Mouse (Mus musculus): Measurements from ENCODE around the gene Slc48a1. TPM values are rescaled to one million over a fixed set of nuclear protein-coding genes. Genes with fewer than 3 reads are reported as not detected.

The Slc48a1 gene
- polyA plus RNA-seq, 1 experiment: 117 TPM

DNA sequence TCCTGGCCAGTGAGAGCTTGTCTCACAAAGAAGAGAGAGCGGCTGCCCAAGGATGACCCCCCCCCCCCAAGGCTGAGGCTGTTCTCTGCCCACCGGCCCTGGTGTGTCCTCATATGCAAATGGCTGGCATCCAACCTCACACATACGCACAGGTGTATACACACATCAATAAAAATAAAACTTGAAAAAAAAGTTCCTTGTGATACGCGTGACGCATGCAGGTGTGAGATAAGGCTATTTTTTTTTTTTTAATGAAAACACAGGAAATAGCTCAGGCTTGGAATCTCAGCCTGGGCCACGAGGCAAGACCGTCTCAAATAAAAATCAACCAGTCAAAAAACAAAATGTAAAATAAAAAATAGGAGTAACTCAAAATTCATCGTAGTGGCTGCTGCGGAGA, 32.0 kb upstream of the Slc48a1 start:
- TF ChIP-seq CTCF (IDR thresholded peaks at IDR 0.05; ENCODE audit: extremely low read depth, insufficient read depth, insufficient read length, insufficient replicate concordance) (no peak), POLR2A (IDR thresholded peaks at IDR 0.05; ENCODE audit: low read depth, low read length) (no peak)
- WGBS: 74% methylated on average over 10 of the region's 10 CpGs

DNA sequence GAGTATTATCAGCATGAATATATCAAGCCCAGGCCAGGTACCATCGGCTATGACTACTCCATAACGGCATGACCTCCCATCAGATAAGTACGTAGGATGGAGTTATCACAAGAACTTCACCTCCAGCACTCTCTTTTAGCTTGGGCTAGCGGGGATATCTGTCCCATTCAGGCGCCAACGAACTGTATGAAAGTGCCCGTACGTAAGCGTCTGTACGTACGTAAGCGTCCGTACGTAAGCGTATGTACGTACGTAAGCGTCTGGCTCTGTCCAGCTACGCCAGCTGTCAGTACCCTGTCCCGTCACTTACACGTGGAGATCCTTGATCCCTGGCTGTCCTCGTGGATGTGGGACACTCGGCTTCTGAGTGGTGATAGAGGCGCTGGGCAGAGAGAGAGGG, 31.6 kb upstream of the Slc48a1 start:
- Histone ChIP-seq H3K4me3 (ENCODE audit: extremely low read depth, insufficient read depth, insufficient read length) (no peak overlapping the region), H3K27me3 (ENCODE audit: control insufficient read depth, insufficient read depth, low read length) (no peaks in the 10 kb centered on the region), H3K4me1 (ENCODE audit: control insufficient read depth, insufficient read depth, insufficient read length) (peaks cover 36% of the 10 kb centered on the region; the same call in 1 of the 2 replicates), H3K27ac (ENCODE audit: insufficient read depth, low read length) (no peak overlapping the region), H3K36me3 (ENCODE audit: control insufficient read depth, insufficient read depth, low read length) (no peaks in the 10 kb centered on the region)
- 92% methylated on average over 24 of the region's 24 CpGs for WGBS
- no peak for DNase-seq (ENCODE audit: low read depth in 1 of 2, low spot score in 2 of 2)
- no peak for TF ChIP-seq CTCF (IDR thresholded peaks at IDR 0.05; ENCODE audit: extremely low read depth, insufficient read depth, insufficient read length, insufficient replicate concordance)
- TF ChIP-seq POLR2A (IDR thresholded peaks at IDR 0.05; ENCODE audit: low read depth, low read length): no peak

More for the DNA sequence above, 32.0 kb upstream of the Slc48a1 start:
- Histone ChIP-seq H3K36me3 (ENCODE audit: control insufficient read depth, insufficient read depth, low read length) (no peaks in the 10 kb centered on the region), H3K4me1 (ENCODE audit: control insufficient read depth, insufficient read depth, insufficient read length) (peaks cover 40% of the 10 kb centered on the region; the same call in 1 of the 2 replicates), H3K4me3 (ENCODE audit: extremely low read depth, insufficient read depth, insufficient read length) (no peak overlapping the region), H3K27me3 (ENCODE audit: control insufficient read depth, insufficient read depth, low read length) (no peaks in the 10 kb centered on the region), H3K27ac (ENCODE audit: insufficient read depth, low read length) (no peak overlapping the region)
- no peak for DNase-seq (ENCODE audit: low read depth in 1 of 2, low spot score in 2 of 2)

DNA sequence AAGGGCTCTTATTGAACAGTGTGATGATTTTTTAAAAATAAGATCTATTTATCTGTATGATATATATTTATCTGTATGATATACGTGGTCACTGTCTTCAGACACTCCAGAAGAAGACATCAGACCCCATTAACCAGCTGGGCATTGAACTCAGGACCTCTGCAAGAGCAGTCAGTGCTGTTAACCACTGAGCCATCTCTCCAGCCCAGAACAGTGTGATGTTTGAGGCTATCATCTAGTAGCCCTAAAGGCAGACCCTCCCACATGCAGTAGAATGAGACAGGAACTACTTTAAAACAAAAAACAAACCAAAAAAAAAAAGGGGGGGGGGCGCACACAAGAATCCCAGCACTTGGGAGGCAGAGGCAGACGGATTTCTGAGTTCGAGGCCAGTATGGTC, 30.8 kb upstream of the Slc48a1 start:
- DNase-seq (ENCODE audit: low read depth in 1 of 2, low spot score in 2 of 2): no peak
- H3K27me3 ChIP-seq (ENCODE audit: control insufficient read depth, insufficient read depth, low read length): no peaks in the 10 kb centered on the region
- 88% methylated on average over 4 of the region's 4 CpGs for WGBS
- no peak overlapping the region for H3K4me3 ChIP-seq (ENCODE audit: extremely low read depth, insufficient read depth, insufficient read length)
- no peaks in the 10 kb centered on the region for H3K36me3 ChIP-seq (ENCODE audit: control insufficient read depth, insufficient read depth, low read length)
- no peak overlapping the region for H3K27ac ChIP-seq (ENCODE audit: insufficient read depth, low read length)
- TF ChIP-seq POLR2A (IDR thresholded peaks at IDR 0.05; ENCODE audit: low read depth, low read length) (no peak), CTCF (IDR thresholded peaks at IDR 0.05; ENCODE audit: extremely low read depth, insufficient read depth, insufficient read length, insufficient replicate concordance) (no peak)
- peaks cover 30% of the 10 kb centered on the region; the same call in 1 of the 2 replicates for H3K4me1 ChIP-seq (ENCODE audit: control insufficient read depth, insufficient read depth, insufficient read length)

DNA sequence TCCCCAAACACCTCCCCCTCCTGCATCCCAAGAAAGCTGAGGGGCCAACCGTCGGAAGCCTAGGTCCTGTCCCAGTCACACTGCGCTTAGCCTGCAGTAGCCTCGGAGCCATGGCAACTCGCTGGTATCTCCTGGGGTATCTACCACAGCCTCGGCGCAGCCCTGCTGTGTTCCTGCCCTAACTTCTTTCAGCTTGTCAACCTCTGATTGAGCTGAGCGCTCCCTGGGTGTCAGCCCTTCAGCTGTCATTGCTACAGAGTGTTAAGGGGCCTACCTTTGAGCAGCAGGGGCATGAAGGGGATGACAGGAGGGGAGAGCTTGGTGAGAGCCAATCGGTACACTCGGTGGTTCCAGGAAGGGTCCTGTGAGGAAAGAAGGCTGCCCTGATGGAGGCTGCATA, 30.0 kb upstream of the Slc48a1 start:
- 66% methylated on average over 10 of the region's 10 CpGs for WGBS
- peaks cover 29% of the 10 kb centered on the region; the same call in 1 of the 2 replicates for H3K4me1 ChIP-seq (ENCODE audit: control insufficient read depth, insufficient read depth, insufficient read length)
- H3K27me3 ChIP-seq (ENCODE audit: control insufficient read depth, insufficient read depth, low read length): no peaks in the 10 kb centered on the region
- H3K27ac ChIP-seq (ENCODE audit: insufficient read depth, low read length): no peak overlapping the region
- no peak overlapping the region for H3K4me3 ChIP-seq (ENCODE audit: extremely low read depth, insufficient read depth, insufficient read length)
- TF ChIP-seq POLR2A (IDR thresholded peaks at IDR 0.05; ENCODE audit: low read depth, low read length): no peak
- TF ChIP-seq CTCF (IDR thresholded peaks at IDR 0.05; ENCODE audit: extremely low read depth, insufficient read depth, insufficient read length, insufficient replicate concordance): no peak
- no peak for DNase-seq (ENCODE audit: low read depth in 1 of 2, low spot score in 2 of 2)
- no peaks in the 10 kb centered on the region for H3K36me3 ChIP-seq (ENCODE audit: control insufficient read depth, insufficient read depth, low read length)

DNA sequence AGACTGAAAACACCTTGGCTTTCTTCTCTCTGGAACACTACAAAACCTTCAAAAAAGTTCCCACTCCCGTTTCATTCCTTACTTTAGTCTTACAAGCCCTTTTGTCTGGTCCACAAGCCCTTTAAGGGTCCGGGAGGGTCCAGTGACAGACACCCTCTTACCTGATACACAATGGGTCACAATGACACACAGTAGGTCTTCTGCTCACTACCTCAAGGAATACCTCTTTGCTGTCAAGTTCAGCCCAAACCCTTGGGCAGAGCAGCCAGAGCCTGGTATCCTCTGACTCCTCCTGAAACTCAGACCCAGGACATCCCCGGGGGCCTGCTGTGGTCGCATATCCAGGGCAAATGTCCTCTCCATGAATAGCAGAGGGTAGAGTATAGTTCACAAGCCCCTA, 29.4 kb upstream of the Slc48a1 start:
- H3K4me1 ChIP-seq (ENCODE audit: control insufficient read depth, insufficient read depth, insufficient read length): peaks cover 27% of the 10 kb centered on the region; the same call in 1 of the 2 replicates
- H3K4me3 ChIP-seq (ENCODE audit: extremely low read depth, insufficient read depth, insufficient read length): no peak overlapping the region
- WGBS: 82% methylated on average over 4 of the region's 4 CpGs
- no peak for DNase-seq (ENCODE audit: low read depth in 1 of 2, low spot score in 2 of 2)
- H3K36me3 ChIP-seq (ENCODE audit: control insufficient read depth, insufficient read depth, low read length): no peaks in the 10 kb centered on the region
- H3K27me3 ChIP-seq (ENCODE audit: control insufficient read depth, insufficient read depth, low read length): no peaks in the 10 kb centered on the region
- TF ChIP-seq CTCF (IDR thresholded peaks at IDR 0.05; ENCODE audit: extremely low read depth, insufficient read depth, insufficient read length, insufficient replicate concordance) (no peak), POLR2A (IDR thresholded peaks at IDR 0.05; ENCODE audit: low read depth, low read length) (no peak)
- no peak overlapping the region for H3K27ac ChIP-seq (ENCODE audit: insufficient read depth, low read length)

DNA sequence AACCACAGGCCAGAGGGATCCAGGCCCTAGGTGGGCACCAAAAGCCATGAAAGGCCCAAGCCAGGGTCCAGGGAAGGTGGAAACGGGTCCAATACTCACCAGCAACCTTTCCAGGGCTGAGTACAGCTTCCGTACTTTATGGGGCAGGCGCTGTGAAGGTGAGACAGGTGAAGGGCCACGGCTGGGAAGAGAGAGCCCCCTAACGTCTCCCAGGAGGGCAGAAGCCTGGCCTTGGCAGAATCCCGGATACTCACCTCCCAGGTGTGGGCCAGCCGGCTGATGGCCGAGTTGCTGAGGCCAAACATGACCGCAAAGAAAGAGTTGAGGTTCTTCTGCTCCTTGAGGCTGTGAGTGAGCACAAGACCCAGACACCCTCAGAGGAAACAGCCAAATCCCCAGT, 28.9 kb upstream of the Slc48a1 start:
- no peak overlapping the region for H3K4me3 ChIP-seq (ENCODE audit: extremely low read depth, insufficient read depth, insufficient read length)
- peaks cover 23% of the 10 kb centered on the region; the same call in 1 of the 2 replicates for H3K4me1 ChIP-seq (ENCODE audit: control insufficient read depth, insufficient read depth, insufficient read length)
- H3K27ac ChIP-seq (ENCODE audit: insufficient read depth, low read length): no peak overlapping the region
- TF ChIP-seq POLR2A (IDR thresholded peaks at IDR 0.05; ENCODE audit: low read depth, low read length) (no peak), CTCF (IDR thresholded peaks at IDR 0.05; ENCODE audit: extremely low read depth, insufficient read depth, insufficient read length, insufficient replicate concordance) (no peak)
- 71% methylated on average over 9 of the region's 9 CpGs for WGBS
- no peaks in the 10 kb centered on the region for H3K36me3 ChIP-seq (ENCODE audit: control insufficient read depth, insufficient read depth, low read length)
- H3K27me3 ChIP-seq (ENCODE audit: control insufficient read depth, insufficient read depth, low read length): no peaks in the 10 kb centered on the region
- DNase-seq (ENCODE audit: low read depth in 1 of 2, low spot score in 2 of 2): no peak

DNA sequence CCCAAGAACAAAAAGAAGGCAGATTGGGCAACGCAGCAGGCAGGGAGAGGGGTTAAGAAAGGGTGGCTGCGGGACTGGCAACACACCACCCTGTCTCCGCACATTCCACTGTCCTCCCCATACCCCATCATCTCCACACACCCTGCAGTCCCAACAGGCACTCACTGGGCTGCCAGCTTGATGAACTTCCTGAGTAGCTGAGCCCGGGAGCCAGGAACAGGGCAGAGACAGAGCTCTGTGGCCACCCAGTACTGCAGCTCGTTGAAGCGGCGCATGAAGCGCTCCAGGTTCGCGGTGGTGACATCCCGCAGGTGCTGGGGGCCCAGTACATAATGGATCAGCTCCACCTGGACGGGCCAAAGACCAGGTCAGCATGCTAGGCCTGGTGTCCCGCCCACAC, 28.5 kb upstream of the Slc48a1 start:
- Histone ChIP-seq H3K27me3 (ENCODE audit: control insufficient read depth, insufficient read depth, low read length) (no peaks in the 10 kb centered on the region), H3K27ac (ENCODE audit: insufficient read depth, low read length) (no peak overlapping the region), H3K4me1 (ENCODE audit: control insufficient read depth, insufficient read depth, insufficient read length) (peaks cover 22% of the 10 kb centered on the region; the same call in 1 of the 2 replicates), H3K4me3 (ENCODE audit: extremely low read depth, insufficient read depth, insufficient read length) (no peak overlapping the region), H3K36me3 (ENCODE audit: control insufficient read depth, insufficient read depth, low read length) (no peaks in the 10 kb centered on the region)
- DNase-seq (ENCODE audit: low read depth in 1 of 2, low spot score in 2 of 2): no peak
- WGBS: 37% methylated on average over 13 of the region's 13 CpGs
- TF ChIP-seq CTCF (IDR thresholded peaks at IDR 0.05; ENCODE audit: extremely low read depth, insufficient read depth, insufficient read length, insufficient replicate concordance): no peak
- no peak for TF ChIP-seq POLR2A (IDR thresholded peaks at IDR 0.05; ENCODE audit: low read depth, low read length)
